Mouse (Mus musculus) MEL (cell line): Measurements from ENCODE around the gene Mylk.

Experiments
- E2F4 ChIP-seq: IDR thresholded peaks from 2 replicates; pipeline ENCODE4 v1.6.1; 2011; ENCODE audit warnings: low read depth, low read length, improper control_type of control experiment, borderline replicate concordance
- MEF2A ChIP-seq: IDR thresholded peaks from 2 replicates; pipeline ENCODE4 v1.6.1; 2014; ENCODE audit warnings: low read depth, mild to moderate bottlenecking, inconsistent platforms, low read length, improper control_type of control experiment; ENCODE audit not compliant: poor library complexity, insufficient replicate concordance, severe bottlenecking; ENCODE audit errors: extremely low read depth
- USF2 ChIP-seq, 2 experiments: IDR thresholded peaks; 2 replicates each; pipeline ENCODE4 v1.6.1; 2011 to 2012; ENCODE audit warnings: improper control_type of control experiment in 2 of 2, low read length in 2 of 2, borderline replicate concordance in 1 of 2, inconsistent platforms in 1 of 2, low read depth in 1 of 2, mild to moderate bottlenecking in 1 of 2; ENCODE audit not compliant: insufficient read depth in 1 of 2

DNA sequence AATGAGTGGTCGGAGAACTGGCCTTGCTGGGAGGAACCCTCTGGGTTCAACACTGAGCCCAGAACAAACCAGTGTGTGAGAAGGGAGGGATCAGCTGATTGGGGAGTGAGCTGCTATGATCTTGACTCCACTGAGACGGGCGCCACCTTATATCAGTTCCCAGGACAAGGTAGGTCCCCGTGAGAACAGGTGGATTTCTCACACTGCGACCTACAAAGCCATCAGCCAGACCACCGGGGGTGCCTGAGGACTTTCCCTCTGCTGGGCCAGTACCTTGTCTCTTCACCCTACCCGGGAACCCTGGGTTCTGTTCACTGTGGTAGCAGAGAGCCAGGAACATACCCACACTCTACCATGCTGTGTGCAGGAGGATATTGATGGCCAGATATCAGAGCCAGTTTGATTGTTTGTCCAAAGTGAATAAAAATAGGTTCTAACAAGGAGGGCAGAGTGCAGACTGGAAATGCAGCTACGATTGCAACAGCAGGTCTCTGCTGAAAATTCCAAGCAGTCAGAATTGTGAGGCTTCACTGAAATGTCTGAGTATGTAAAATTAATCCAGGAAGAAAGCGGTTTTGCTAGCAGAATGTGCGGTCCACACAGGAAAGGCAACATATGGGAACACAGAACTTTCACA is 248.8 kb downstream of the Mylk start:
- TF ChIP-seq USF2 (IDR thresholded peaks at IDR 0.05; ENCODE audit: borderline replicate concordance in 1 of 2, insufficient read depth in 1 of 2, low read depth in 1 of 2, low read length in 2 of 2) (no peak), E2F4 (no peak), MEF2A (no peak)
